Mouse (Mus musculus) megakaryocyte, embryonic 14.5 days (primary cell): ENCODE measurements at regions not wholly inside any gene's neighbourhood (a gene's known extent, or its start where the extent isn't known, plus 50 kb on each side); places are given as distances from the start of the nearest gene placed in this dataset.

Experiments
- FLI1 ChIP-seq: IDR thresholded peaks from 2 replicates; pipeline ENCODE4 v1.6.1; 2012; ENCODE audit warnings: low read length, inconsistent platforms, mixed read lengths
- GATA1 ChIP-seq: IDR thresholded peaks from 3 replicates; pipeline ENCODE4 v1.6.1; 2012; ENCODE audit warnings: mixed read lengths, low read length, inconsistent platforms, borderline replicate concordance

- TF ChIP-seq GATA1 (no peak), FLI1 (no peak)
Observed at GRCm38 (mm10) chr2:160117148-160117547, 216.8 kb downstream of the Gm826 start.
